Mouse (Mus musculus): ENCODE data around the gene Celf2.
A peak's percentile ranks its signal among the peaks of the same experiment; 100 is the strongest.

The Celf2 gene

GRCm38 (mm10) chr2:6823021-6823420 lies 686.3 kb downstream of the Celf2 start:
- DNase-seq, result no peak

GRCm38 (mm10) chr2:6821593-6821992 lies 687.8 kb downstream of the Celf2 start:
- no peak for DNase-seq

DNA sequence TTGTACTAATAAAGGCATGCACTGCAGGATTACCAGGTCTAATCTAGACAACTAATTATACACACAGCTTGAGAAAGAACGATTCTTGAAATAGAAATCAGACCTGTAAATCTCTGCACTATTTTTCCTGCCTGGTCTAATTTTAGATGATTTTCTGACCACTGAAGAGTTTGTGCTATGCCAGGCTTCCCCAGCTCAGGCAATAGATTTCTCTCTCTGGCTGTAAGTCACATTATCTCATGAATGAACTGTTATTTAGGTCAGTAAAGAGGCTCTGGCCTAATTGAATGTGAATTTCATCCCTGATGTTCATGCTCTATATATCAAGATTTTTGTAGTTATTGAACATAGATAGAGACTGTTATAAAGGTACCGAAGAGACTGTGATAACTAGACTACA lies 694.1 kb downstream of the Celf2 start:
- no peak for DNase-seq

GRCm38 (mm10) chr2:6808736-6809135 lies 700.6 kb downstream of the Celf2 start:
- DNase-seq, result no peak

DNA sequence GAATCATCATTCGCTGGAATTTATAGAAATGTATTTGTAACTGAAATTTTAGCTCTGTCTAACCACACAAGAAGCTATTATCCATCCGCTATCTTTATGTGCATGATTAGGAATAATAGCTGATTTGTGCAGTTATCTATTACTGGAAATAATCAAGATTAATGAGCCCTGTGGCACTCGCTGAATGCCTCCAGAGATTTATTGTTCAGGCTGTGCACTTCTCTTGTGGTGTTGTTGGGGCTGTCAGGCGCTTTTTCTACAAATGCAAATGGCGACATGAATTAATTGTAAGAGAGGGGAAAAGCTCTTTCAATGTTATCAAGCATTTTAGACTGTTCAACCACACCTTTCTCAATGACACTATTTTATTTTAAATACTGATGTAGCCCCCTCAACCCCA lies 712.6 kb downstream of the Celf2 start:
- no peak for DNase-seq

GRCm38 (mm10) chr2:6795995-6796588 lies 713.3 kb downstream of the Celf2 start:
- DNase-seq, result no peak

DNA sequence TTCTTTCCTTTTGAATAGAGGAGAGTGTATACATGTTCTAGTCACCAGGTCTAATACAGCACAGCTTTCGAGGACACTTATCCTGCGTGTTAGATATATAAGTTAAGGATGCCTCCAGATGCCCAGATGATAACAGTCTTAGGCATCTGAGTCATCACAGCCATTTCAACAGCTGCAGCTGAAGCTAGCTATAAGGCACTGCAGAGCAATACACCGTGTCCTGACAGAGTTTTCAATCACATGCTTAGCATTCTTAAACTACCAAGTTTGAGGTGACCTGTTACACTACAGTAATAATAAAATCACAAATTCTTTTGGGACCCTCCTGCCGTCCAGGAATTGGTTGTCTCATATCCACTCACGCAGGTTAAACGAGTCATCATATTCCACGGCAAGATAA lies 714.5 kb downstream of the Celf2 start:
- DNase-seq, result no peak

- DNase-seq, result no peak
Measured at GRCm38 (mm10) chr2:6790876-6791275, 718.5 kb downstream of the Celf2 start.

- DNase-seq, result no peak
Measured at GRCm38 (mm10) chr2:6786494-6787144, 722.7 kb downstream of the Celf2 start.

- DNase-seq, result no peak
Measured at GRCm38 (mm10) chr2:6770214-6770613, 739.1 kb downstream of the Celf2 start.

DNA sequence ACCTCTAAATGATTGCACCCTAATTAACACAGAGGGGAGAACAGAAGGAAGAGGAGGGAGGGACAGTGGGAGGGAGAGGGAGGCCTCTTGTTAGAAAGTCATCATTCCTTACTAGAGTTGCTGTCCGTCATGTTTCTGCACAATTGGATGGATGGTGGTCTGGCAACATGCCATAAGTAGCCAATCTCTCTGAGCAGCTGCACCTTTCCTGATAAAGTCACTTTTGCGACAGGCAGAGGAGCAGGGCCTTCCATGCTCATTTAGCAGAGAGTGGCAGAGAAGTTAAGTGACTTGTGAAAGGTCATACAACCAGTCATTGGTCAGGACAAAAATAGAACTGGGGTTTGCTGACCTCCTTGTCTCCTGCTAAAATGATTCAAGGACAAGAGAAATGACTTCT lies 747.0 kb downstream of the Celf2 start:
- DNase-seq, result no peak

DNA sequence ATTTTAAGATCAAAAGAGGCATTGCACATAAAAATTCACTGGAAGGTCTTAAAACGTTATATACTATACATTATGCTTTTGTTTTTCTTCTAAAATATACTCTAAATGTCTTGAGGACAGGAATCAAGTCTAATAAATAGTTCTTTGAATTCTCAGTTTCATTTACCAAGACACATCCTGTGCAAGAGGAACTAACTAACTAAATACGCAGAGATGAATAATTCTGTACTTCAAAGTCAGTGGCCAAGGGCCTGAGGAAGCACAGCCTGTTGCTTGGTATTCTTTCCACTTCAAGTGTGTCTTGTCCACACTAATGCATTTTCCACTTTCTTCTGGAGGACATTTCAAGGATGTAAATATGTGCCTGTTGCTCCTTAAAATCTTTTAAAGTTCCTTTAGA lies 766.2 kb downstream of the Celf2 start:
- DNase-seq, result no peak

DNA sequence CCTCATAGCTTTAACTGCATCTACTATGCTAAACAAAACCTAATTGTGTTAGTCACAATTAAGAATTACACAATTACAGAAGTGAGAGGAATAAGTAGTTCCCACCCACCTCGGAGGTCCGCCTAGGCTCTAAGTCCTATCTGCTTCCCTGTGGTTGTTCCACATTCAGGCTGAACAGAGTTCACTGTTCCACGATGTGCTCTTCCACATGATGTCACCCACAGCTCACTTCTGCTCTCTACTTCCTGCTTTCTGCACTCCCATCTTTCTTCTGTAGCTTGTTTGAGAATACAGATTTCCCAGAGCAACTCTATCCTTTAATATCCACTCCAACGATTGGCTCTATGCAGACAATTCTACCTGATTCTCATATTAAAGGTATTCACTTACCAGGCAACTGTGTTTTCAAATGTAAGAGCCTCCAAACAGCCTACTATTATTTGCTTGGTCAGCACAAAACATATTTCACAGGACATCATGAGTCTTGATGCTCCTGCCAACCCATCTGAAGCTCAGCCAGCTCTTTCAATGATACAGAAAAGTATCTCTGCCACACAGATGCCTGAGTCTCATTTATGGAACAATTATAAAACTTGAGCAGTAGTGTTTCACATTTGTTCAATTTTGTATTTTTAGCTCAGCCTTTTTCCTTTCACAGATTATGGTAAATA lies 769.2 kb downstream of the Celf2 start:
- DNase-seq, result no peak

DNA sequence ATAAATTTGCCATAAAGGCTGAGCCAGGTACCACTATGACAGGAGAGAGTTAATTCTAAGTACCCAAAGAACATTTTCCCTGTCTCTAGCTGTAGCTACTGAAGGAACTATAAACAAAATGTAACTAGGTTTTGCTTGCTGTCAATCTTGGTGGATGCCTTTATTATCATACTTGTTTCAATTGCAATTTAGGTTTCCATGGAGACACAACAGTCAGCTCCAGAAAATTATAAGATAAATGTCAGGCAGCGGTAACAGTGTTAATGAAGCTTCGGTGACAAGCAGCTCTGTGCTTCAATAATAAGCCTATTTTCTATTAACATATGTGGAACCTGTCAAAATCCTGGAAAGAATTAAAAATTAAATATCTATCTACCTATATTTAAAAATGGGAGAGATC lies 777.3 kb downstream of the Celf2 start:
- DNase-seq, result no peak

- no peak for DNase-seq
Measured at GRCm38 (mm10) chr2:6730860-6731259, 778.5 kb downstream of the Celf2 start.

GRCm38 (mm10) chr2:6729984-6730383 lies 779.4 kb downstream of the Celf2 start:
- no peak for DNase-seq

GRCm38 (mm10) chr2:6728840-6729252 lies 780.5 kb downstream of the Celf2 start:
- DNase-seq, result no peak

DNA sequence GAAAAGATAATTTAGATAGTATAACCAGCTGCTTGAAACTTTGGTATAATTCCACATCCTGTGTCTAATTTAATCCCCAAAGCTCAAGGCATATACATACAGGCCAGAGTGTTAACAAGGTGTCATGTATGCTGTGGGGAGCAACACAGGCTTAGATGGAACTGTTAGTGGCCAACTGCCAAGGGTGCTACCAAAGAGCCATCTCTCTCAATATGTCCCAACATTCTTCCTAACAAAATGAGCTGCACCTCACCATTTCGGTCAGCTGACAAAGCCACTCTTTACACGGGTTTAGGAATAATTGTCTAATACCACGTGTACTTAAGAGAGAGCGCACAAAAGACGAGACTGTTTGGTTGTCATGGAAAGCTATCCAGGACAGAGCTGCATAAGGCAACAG lies 782.0 kb downstream of the Celf2 start:
- no peak for DNase-seq

GRCm38 (mm10) chr2:6726071-6726470 lies 783.3 kb downstream of the Celf2 start:
- peak; percentile 23 for DNase-seq

- no peak for DNase-seq
Measured at GRCm38 (mm10) chr2:6723602-6724001, 785.8 kb downstream of the Celf2 start.

- peak; percentile 16 for DNase-seq
Measured at GRCm38 (mm10) chr2:6721460-6722401, 787.6 kb downstream of the Celf2 start.

DNA sequence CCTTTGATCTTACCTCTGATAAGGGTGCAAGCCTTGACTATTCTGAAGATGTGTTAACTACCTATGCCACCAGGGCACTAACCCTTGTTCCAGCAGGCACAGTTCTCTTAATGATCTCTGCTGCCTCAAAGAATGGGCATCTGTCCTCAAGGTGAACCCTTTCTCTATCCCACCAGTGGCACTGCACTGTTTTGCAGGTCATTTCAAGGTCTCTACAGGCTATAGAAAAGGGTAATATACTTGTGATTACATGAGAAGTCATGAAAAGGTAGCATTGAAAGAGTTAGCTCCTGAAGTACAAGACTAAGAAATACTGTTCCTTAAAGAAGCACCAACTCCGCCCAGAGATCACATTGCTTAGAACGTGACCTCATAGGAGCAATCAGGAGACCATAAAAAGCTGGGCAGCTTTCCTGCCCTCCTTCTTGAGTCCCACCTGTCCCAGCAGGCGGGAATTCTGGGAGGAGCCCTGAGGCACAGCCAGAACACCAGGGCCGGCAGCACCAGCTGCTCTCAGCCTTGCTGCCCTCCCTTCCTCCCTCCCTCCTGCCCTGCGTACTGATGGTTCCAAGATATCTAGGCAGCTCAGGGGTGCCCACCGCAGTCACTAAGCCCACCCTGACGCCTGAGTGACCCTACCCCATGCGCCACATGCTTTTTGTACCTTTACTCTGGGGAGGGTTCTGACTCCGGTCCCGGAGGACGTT lies 788.5 kb downstream of the Celf2 start:
- peak; percentile 42 for DNase-seq

- DNase-seq, result no peak
Measured at GRCm38 (mm10) chr2:6718864-6719263, 790.5 kb downstream of the Celf2 start.
